Mouse (Mus musculus) embryo, embryonic 10.5 days (tissue): Measurements from ENCODE around the gene Sycp3.
"Not testable (repeated sequence)": the region's sequence is repeated elsewhere in the genome, so short reads cannot be mapped to it uniquely, and the experiment has no call there.

Experiments
- DNase-seq: peaks from one replicate; pipeline ENCODE4 v3.0.0-alpha.2; 2015; ENCODE audit warnings: low spot score

The Sycp3 gene

DNA sequence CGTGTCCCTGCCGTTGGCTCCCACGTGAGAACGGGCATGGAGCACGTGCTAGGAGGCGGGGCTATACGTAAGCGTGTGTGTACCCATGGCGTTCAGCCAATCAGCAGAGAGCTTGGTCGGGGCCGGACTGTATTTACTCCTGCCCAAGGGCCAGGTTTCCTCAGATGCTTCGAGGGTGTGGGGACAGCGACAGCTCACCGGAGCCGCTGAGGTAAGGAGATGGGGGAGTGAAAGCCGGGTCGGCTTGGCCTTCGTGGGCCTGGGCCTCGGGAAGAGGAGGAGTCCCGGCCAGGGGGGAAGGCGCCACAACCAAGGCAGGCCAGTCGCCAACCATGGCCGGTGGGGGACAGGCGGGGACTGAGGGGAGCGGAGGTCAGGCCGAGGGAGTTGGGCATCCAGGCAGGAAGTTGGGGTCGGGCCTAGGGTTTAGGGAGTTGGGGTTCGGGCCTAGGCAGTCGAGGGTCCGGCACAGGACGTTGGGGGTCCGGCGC lies at the start of gene Sycp3:
Gene Sycp3 (plus strand): TSS at position 68 of the 491 bp plus-strand sequence.
- DNase-seq: no peak

DNA sequence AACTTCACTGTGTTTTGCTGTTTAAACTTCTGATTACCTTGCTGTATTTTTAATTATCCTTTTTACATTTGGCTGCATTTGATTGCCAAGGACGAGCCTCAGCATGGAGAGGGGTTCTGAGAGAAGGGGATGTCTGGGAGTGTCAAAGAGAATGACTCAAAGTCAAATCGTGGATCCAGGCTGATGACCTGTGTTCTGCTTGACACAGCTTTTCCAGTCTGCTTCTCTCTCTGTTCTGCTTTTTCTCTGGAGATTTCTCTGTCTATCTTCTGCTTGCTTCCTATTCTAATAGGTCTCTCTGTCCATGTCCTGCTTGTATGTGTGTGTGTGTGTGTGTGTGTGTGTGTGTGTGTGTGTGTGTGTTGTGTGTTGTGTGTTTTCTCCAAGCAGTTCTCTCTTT lies 49.6 kb upstream of the Sycp3 start:
- DNase-seq: no peak

- DNase-seq: no peak
These were observed 46.9 kb upstream of the Sycp3 start for GRCm38 (mm10) chr10:88412290-88412995.

DNA sequence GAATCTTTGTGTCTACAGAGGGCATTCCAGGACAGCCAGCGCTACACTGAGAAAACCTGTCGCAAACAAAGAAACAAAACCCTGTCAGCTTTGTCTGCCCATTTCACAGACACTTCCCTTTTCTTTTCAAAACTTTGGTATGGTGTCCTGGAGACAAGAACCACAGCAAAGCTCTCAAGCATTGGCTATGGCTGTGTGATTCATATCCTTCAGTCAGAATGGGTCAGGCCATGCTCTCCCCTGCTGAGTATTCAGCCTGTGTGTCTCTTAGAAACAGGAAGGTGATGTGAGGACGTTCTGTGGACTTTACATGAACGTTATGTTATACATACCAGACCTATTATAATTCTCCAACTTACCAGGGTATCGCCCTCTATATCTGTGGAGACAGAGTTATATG lies 41.7 kb upstream of the Sycp3 start:
- DNase-seq: no peak

DNA sequence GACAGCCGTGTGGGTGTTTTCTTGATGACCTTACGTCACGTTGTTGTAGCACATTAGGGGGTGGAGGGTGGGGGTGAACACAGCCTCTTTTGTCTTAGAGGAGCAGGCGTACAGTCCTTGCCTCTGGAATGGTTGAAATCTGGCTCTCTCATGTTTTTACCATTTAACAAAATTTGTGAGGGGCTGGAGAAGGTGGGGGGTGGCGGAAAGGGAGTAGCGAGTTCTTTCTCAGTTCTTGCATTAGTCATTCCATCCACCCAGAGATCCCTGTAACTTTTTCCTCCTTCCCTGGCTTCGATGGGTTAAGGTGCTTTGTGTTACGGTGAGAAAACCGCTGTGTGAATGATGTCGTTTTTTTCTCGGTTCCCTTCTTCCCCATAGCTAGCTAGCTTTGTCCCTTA lies 39.2 kb upstream of the Sycp3 start:
- DNase-seq: no peak

- DNase-seq: no peak
These were observed 38.5 kb upstream of the Sycp3 start for GRCm38 (mm10) chr10:88420655-88421435.

- DNase-seq: peak; percentile 78
These were observed 33.1 kb upstream of the Sycp3 start for GRCm38 (mm10) chr10:88426158-88426816.

DNA sequence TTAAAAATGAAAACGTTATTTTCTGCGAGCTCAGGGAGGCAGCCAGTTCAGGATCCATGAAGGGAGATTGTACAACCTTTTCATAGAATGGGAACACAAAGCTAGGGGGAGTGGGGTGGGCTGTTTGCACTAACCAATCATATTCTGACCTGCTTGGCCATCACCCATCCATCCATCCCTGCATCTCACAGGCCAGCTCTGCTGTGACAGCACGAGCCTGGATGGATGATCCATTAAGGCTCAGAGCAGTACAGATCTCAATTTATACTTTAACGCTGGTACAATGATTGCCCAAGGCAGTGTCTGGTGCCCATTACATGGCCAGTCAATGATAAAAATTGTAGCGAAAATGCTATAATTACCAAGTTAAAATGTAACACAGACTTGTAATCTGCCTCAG lies 32.5 kb upstream of the Sycp3 start:
- no peak for DNase-seq

DNA sequence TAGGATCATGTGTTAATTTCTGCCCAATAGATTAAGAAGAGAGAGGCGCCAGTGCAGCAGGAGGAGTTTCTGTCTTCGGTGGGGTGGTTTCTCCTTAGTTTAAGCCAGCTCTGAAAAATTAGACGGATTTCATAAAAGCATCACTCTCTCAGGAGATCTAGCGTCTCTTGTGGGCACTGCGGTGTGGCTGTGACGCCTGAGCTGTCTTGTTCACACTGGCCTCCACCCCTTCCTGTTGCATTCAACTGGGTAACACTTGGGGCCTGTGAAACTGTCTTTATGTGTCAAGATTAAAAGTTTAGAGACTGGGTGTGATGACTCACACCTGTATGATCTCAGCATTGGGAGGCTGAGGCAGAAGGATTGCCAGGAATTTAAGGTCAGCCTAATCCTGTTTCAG lies 31.4 kb upstream of the Sycp3 start:
- DNase-seq: no peak

DNA sequence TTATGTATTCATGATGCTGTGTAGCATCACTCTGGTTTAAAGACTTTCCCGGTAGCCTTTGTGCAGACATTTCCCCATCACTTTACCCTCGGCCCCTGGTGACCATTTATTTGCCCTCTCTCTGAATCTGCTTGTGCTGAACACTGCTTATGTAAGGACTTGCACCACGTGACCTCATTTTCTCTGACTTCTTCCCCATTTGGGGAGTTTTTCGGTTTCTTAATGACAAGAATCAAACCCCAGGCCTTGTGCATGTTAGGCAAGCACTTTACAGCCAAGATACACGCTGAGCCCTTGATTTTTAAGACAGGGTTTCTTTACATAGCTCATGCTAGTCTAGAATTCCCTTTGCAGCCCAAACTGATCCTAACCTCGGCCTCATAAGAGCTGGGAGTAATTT lies 18.1 kb upstream of the Sycp3 start:
- no peak for DNase-seq

DNA sequence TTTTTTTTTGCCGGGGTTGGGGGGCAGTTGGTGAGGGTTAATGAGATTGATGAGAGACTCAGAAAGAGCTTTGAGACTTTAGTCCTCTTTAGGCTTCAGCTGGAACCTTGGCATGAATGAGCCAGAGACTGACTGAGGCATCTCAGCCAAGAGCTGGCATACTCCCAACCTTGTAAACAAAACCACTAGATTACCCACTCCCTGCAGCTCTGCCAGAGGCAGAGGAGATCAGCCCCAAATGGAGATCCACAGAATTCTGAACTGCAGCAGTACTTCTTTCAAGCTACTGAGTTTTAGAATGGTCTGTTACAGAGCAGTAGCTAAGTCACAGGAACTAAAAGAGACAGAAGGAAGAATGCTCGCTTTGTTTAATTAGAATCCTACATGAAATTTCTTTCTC lies 8.1 kb upstream of the Sycp3 start:
- DNase-seq: no peak

- DNase-seq: no peak
These were observed 7.4 kb upstream of the Sycp3 start for GRCm38 (mm10) chr10:88451990-88452389.

DNA sequence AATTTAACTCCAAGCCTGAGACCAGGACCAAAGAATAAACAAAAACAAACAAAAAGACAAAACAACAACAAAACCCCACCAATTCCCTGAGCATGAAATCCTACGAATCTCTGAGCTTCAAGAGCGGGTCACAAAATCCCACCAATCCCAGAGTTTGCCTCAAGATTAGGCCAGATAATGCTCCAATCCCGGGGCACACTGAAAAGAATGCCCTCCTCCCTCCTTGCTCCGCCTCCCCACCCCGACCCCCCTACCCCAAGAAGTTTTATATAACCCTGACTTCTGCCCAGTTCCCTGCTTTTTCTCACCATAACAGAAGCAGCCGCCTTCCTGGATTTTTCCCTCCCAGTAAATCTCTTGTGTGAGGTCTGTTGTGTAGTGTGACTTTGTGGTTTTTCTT lies 1.6 kb upstream of the Sycp3 start:
- peak; percentile 2 for DNase-seq

DNA sequence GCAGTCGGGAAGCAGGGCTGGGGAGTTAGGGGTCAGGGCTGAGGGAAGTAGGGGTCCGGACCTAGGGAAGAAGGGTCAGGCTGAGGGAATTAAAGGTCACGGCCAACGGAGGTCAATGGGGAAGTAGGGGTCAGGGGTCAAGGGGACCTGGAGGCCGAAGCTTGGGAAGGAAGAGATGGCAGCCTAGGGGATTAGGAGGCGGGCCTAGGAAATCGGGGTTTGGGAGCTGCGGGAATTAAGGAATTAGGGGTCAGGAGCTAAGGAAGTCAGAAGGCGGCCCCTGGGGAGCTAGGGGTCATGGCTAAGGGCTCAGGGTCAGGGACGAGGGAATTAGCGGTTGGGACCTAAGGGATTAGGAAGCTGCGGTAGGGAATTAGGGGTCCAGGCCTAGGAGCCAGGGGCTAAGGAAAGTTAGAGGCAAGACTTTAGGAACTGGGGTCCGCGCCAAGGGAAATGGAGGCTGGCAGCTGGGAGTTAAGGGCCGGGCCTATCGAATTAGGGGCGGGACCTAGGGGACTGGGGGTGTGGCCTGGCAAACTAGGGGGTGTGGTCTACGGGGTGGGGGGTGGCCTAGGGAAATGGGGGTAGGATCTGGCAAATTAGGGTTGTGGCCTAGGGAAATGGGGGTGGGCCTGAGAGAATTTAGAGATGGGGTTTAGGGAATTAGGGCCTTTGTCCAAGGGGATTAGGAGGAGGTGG lies 902 bp downstream of the Sycp3 start:
- DNase-seq: no peak

DNA sequence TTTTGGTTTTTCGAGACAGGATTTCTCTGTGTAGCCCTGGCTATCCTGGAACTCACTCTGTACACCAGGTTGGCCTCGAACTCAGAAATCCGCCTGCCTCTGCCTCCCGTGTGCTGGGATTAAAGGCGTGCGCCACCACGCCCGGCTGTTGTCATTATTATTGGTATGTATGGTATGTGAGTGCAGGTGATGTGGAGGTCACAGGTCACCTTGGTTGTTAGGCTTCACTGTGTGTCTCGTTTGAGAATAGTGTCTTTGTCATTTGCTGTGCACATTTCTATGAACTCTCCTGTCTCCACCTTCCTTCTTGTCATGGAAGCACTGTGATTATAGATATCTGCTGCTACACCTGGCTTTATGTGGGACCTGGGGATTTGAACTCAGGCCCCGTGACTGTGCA lies 23.5 kb downstream of the Sycp3 start:
- not testable (repeated sequence) for DNase-seq

DNA sequence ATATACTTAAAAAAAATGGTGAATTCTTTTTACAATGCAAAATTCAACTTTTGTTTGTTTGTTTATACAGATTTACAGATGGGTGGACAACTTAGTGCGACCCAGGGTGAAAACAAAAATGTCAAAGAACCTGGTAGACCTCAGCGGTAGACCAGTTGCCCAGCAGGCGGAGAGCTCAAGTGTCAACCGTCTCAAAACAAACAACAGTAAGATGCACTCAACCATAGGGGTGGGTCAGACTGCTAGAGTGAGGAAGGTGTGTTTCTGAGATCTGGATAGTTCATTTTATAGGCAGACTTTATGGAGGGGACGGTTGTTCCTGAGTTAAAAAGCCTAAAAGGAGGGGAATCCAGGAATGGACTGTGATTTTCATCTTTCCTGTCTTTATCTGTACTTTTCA lies 29.3 kb downstream of the Sycp3 start:
- no peak for DNase-seq

GRCm38 (mm10) chr10:88491632-88492031 lies 32.3 kb downstream of the Sycp3 start:
- DNase-seq: no peak

- no peak for DNase-seq
These were observed 33.3 kb downstream of the Sycp3 start for GRCm38 (mm10) chr10:88492658-88493057.

DNA sequence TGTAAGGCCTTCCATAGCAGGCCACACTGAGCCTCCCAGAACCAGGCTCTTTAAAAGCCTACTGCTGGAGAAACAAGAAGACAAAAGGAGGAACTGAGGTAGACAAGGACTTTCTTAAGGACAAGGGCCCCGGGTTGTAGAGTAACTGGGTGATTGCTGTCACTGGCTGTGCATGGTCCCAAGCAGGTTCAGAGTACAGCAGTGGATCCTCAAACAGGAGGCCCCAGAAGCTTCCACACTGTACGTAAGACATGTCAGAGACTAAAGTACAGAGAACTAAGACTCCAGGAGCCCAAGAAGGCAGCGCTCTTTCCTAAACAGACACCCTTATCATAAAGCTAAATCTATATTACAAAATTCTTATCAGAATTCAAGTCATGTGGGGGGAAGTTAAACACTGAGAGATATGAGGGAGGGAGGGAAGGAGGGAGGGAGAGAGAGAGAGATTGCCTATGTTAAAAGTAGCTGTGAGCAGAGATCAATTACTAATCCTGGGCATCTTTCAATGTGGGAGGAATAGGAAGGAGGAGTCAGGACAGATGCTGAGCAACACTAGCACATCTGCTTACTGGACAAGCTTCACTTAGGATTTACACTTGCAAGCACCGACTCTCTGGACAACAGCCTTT lies 35.7 kb downstream of the Sycp3 start:
- DNase-seq: no peak

DNA sequence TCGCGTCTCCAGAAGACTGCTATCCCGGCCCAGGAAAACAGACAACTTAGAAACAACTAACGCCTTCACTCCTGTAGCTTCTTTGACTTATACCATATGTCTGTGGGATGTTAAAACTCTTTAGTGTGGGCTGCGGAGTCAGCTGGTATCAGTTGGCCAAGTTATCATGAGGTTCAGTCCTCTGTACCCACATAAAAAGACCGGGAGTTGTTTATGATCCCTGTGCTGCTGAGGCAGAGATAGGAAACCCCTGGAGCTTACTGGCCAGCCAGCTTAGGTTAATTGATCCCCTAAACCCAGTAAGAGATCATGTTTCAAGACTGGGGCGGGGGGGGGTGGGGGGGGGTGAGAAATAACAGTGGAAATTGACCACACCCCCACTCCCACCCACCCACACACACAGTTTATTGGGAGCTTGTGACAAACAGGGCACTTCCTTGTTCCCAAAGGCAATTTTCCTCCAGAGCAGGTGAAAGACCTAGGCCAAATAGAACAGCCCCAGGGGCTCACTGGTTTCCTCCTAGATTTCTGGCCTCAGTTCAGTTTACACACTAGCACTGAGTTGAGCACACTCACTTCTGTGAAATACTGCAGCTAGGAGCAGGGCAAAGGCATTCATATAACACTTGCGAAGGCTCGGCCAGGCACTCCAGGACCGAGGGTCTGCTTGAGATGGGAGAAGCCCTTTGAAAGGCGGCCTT lies 37.6 kb downstream of the Sycp3 start:
- DNase-seq: no peak

GRCm38 (mm10) chr10:88499993-88500392 lies 40.6 kb downstream of the Sycp3 start:
- DNase-seq: no peak
